ENCODE assay signal across 18 mouse cellular contexts in genomic region chr1:130941801-130942200, GRCm38 (mm10). TPM values are rescaled to one million over a fixed set of nuclear protein-coding genes. Genes with fewer than 3 reads are reported as not detected.
DNase-seq lines count a peak whose midpoint lies in the region; ATAC-seq and TF ChIP-seq lines count a peak whose summit lies in the region.
"Had no signal": no experiment of that assay in that cellular context is flagged by ENCODE, and none has a peak within 500 bp of the region (broad histone marks: within the 10 kb centered on the region; RNA-seq: fewer than 3 reads in every experiment).

No protein-coding gene starts in this region.

- no peak overlapping the region for H3K4me2 ChIP-seq in intestine, embryonic 15.5 days (replicated peaks)
- no peak overlapping the region for H3K4me2 ChIP-seq in intestine, postnatal 0 days (replicated peaks; ENCODE audit: low read depth)
- no peak overlapping the region for H3K4me2 ChIP-seq in limb, embryonic 11.5 days (ENCODE audit: low read depth, severe bottlenecking)
- no peak overlapping the region for H3K4me2 ChIP-seq in midbrain, embryonic 11.5 days
- H3K4me2 ChIP-seq: kidney, embryonic 15.5 days; midbrain, embryonic 12.5 days had no signal

- H3K4me3 ChIP-seq in intestine, embryonic 15.5 days (replicated peaks): no peak overlapping the region
- H3K4me3 ChIP-seq in intestine, postnatal 0 days (ENCODE audit: low read depth, low read length): no peak overlapping the region
- H3K4me3 ChIP-seq in limb, embryonic 11.5 days (ENCODE audit: low read depth, low read length): no peak overlapping the region
- H3K4me3 ChIP-seq in midbrain, embryonic 11.5 days (ENCODE audit: low read depth, low read length): no peak overlapping the region
- H3K4me3 ChIP-seq: heart, embryonic 10.5 days; kidney, embryonic 15.5 days; layer of hippocampus, adult 2 months; midbrain, embryonic 12.5 days; myocyte had no signal

- H3K27ac ChIP-seq in intestine, embryonic 15.5 days: no peak overlapping the region
- H3K27ac ChIP-seq in intestine, postnatal 0 days (ENCODE audit: low read depth, low read length): no peak overlapping the region
- H3K27ac ChIP-seq in limb, embryonic 11.5 days (replicated peaks; ENCODE audit: low read depth, low read length): no peak overlapping the region
- H3K27ac ChIP-seq in midbrain, embryonic 11.5 days (ENCODE audit: low read depth, low read length): no peak overlapping the region
- H3K27ac ChIP-seq: heart, embryonic 10.5 days; kidney, embryonic 15.5 days; layer of hippocampus, adult 2 months; midbrain, embryonic 12.5 days had no signal

- no peaks in the 10 kb centered on the region for H3K27me3 ChIP-seq in intestine, embryonic 15.5 days (replicated peaks)
- no peaks in the 10 kb centered on the region for H3K27me3 ChIP-seq in intestine, postnatal 0 days (replicated peaks; ENCODE audit: control insufficient read depth, insufficient read depth, low read length)
- no peaks in the 10 kb centered on the region for H3K27me3 ChIP-seq in limb, embryonic 11.5 days (ENCODE audit: control insufficient read depth, insufficient read depth, low read length)
- H3K27me3 ChIP-seq in midbrain, embryonic 11.5 days (ENCODE audit: control insufficient read depth, insufficient read depth, low read length): no peaks in the 10 kb centered on the region
- H3K27me3 ChIP-seq: CH12.LX; kidney, embryonic 15.5 days; midbrain, embryonic 12.5 days had no signal

- H3K36me3 ChIP-seq in intestine, embryonic 15.5 days: no peaks in the 10 kb centered on the region
- no peaks in the 10 kb centered on the region for H3K36me3 ChIP-seq in intestine, postnatal 0 days (ENCODE audit: control insufficient read depth, insufficient read depth)
- no peaks in the 10 kb centered on the region for H3K36me3 ChIP-seq in limb, embryonic 11.5 days (ENCODE audit: control insufficient read depth, insufficient read depth, low read length)
- no peaks in the 10 kb centered on the region for H3K36me3 ChIP-seq in midbrain, embryonic 11.5 days (ENCODE audit: control insufficient read depth, insufficient read depth, low read length)
- H3K36me3 ChIP-seq: heart, embryonic 10.5 days; kidney, embryonic 15.5 days; midbrain, embryonic 12.5 days had no signal

- peak; percentile 54 for DNase-seq in adrenal gland, postnatal 14 days
- no peak for DNase-seq in adrenal gland, postnatal 4 days (ENCODE audit: low spot score in 2 of 2)
- DNase-seq in embryo, embryonic 11 days: peak; percentile 44
- peak; percentile 40 for DNase-seq in limb, embryonic 11.5 days (ENCODE audit: low spot score)
- no peak for DNase-seq in midbrain, embryonic 11.5 days (ENCODE audit: low spot score, missing footprints)
- DNase-seq: heart, postnatal 14 days; liver; lung, adult 2 months had no signal

- TF ChIP-seq CTCF in intestine, postnatal 0 days (IDR thresholded peaks at IDR 0.05; ENCODE audit: low read depth): no peak

- H3K9ac ChIP-seq in intestine, embryonic 15.5 days: no peak overlapping the region
- H3K9ac ChIP-seq in intestine, postnatal 0 days (ENCODE audit: low read depth, low read length): no peak overlapping the region
- no peak overlapping the region for H3K9ac ChIP-seq in limb, embryonic 11.5 days (ENCODE audit: low read length)
- H3K9ac ChIP-seq in midbrain, embryonic 11.5 days (ENCODE audit: low read length): no peak overlapping the region
- H3K9ac ChIP-seq: kidney, embryonic 15.5 days; midbrain, embryonic 12.5 days had no signal

- ATAC-seq in intestine, embryonic 15.5 days: 0 out of 2 replicates have a peak, but pooled peaks have one; percentile 12
- no peak for ATAC-seq in intestine, postnatal 0 days
- ATAC-seq in limb, embryonic 11.5 days (ENCODE audit: insufficient number of reproducible peaks, low FRiP score, low TSS enrichment, low read depth): no peak
- ATAC-seq in erythroid progenitor cell, adult 5-6 weeks (replicated peaks; ENCODE audit: low FRiP score, poor library complexity, severe bottlenecking): no peak
- ATAC-seq in midbrain, embryonic 11.5 days (ENCODE audit: low FRiP score): no peak

- no peaks in the 10 kb centered on the region for H3K9me3 ChIP-seq in intestine, embryonic 15.5 days
- H3K9me3 ChIP-seq in intestine, postnatal 0 days (ENCODE audit: control insufficient read depth): no peaks in the 10 kb centered on the region
- no peaks in the 10 kb centered on the region for H3K9me3 ChIP-seq in limb, embryonic 11.5 days (ENCODE audit: control insufficient read depth, low read length)
- H3K9me3 ChIP-seq in midbrain, embryonic 11.5 days (ENCODE audit: control insufficient read depth, low read length): no peaks in the 10 kb centered on the region
- H3K9me3 ChIP-seq: heart, embryonic 10.5 days; kidney, embryonic 15.5 days; midbrain, embryonic 12.5 days had no signal

- 29% methylated on average over 3 of the region's 3 CpGs for WGBS in intestine, embryonic 15.5 days
- WGBS in intestine, postnatal 0 days: 58% methylated on average over 3 of the region's 3 CpGs
- WGBS in limb, embryonic 11.5 days: 8% methylated on average over 3 of the region's 3 CpGs
- WGBS in midbrain, embryonic 11.5 days: 76% methylated on average over 3 of the region's 3 CpGs

- H3K4me1 ChIP-seq in intestine, embryonic 15.5 days (replicated peaks): no peaks in the 10 kb centered on the region
- 0 out of 2 replicates have a peak, but pooled peaks cover 2% of the 10 kb centered on the region for H3K4me1 ChIP-seq in intestine, postnatal 0 days (replicated peaks; ENCODE audit: control insufficient read depth, insufficient read depth, low read length)
- peaks cover 10% of the 10 kb centered on the region for H3K4me1 ChIP-seq in limb, embryonic 11.5 days (ENCODE audit: control insufficient read depth, insufficient read depth, low read length)
- H3K4me1 ChIP-seq in midbrain, embryonic 11.5 days (ENCODE audit: control insufficient read depth, insufficient read depth, low read length): no peaks in the 10 kb centered on the region
- H3K4me1 ChIP-seq: midbrain, embryonic 12.5 days had no signal

RNA-seq across cellular contexts. Expression of gene Il19, which starts 1.9 kb away (rescaled TPM):
- not detected in 2 replicates for total RNA-seq in adrenal gland, postnatal 14 days (2021)
- not detected for total RNA-seq in adrenal gland, postnatal 4 days (2021)
- 0.20 and 0.33 TPM in 2 replicates for polyA plus RNA-seq in intestine, embryonic 15.5 days (2015; fragmentation: Nextera tagmentation; extraction: Ambion mirVana)
- not detected in 2 replicates for polyA plus RNA-seq in intestine, postnatal 0 days (2015; fragmentation: Nextera tagmentation; extraction: Ambion mirVana)
- polyA plus RNA-seq in limb, embryonic 11.5 days (2014; fragmentation: Nextera tagmentation; extraction: Ambion mirVana): not detected in 2 replicates
- not detected in 2 replicates for total RNA-seq in erythroid progenitor cell, adult 5-6 weeks (2015; ENCODE audit: low replicate concordance)
- total RNA-seq in erythroid progenitor cell, adult 5-6 weeks (2017; ENCODE audit: low replicate concordance): not detected in 2 replicates
- not detected in 2 replicates for polyA plus RNA-seq in midbrain, embryonic 11.5 days (2014; fragmentation: Nextera tagmentation; extraction: Ambion mirVana)
- total RNA-seq: heart, postnatal 14 days; layer of hippocampus, adult 2 months had no signal
- polyA plus RNA-seq: lung, adult 2 months; midbrain, embryonic 12.5 days had no signal

RNA-seq across cellular contexts. Expression of gene Il20, which starts 30.6 kb away (rescaled TPM):
- total RNA-seq in adrenal gland, postnatal 14 days (2021): not detected in 2 replicates
- total RNA-seq in adrenal gland, postnatal 4 days (2021): not detected
- not detected in 2 replicates for polyA plus RNA-seq in intestine, embryonic 15.5 days (2015; fragmentation: Nextera tagmentation; extraction: Ambion mirVana)
- not detected in 2 replicates for polyA plus RNA-seq in intestine, postnatal 0 days (2015; fragmentation: Nextera tagmentation; extraction: Ambion mirVana)
- not detected in 2 replicates for polyA plus RNA-seq in limb, embryonic 11.5 days (2014; fragmentation: Nextera tagmentation; extraction: Ambion mirVana)
- not detected in 2 replicates for total RNA-seq in erythroid progenitor cell, adult 5-6 weeks (2015; ENCODE audit: low replicate concordance)
- total RNA-seq in erythroid progenitor cell, adult 5-6 weeks (2017; ENCODE audit: low replicate concordance): not detected in 2 replicates
- polyA plus RNA-seq in midbrain, embryonic 11.5 days (2014; fragmentation: Nextera tagmentation; extraction: Ambion mirVana): not detected in 2 replicates
- total RNA-seq: CH12.LX; gastrocnemius, adult 8-10 months; heart, postnatal 14 days; layer of hippocampus, adult 2 months had no signal
- polyA plus RNA-seq: heart, embryonic 10.5 days; kidney, embryonic 15.5 days; lung, adult 2 months; midbrain, embryonic 12.5 days; myocyte had no signal

RNA-seq across cellular contexts. Expression of gene Il24, which starts 54.5 kb away (rescaled TPM):
- not detected in 2 replicates for total RNA-seq in adrenal gland, postnatal 14 days (2021)
- not detected for total RNA-seq in adrenal gland, postnatal 4 days (2021)
- polyA plus RNA-seq in intestine, embryonic 15.5 days (2015; fragmentation: Nextera tagmentation; extraction: Ambion mirVana): not detected in 2 replicates
- not detected in 2 replicates for polyA plus RNA-seq in intestine, postnatal 0 days (2015; fragmentation: Nextera tagmentation; extraction: Ambion mirVana)
- not detected in 2 replicates for polyA plus RNA-seq in limb, embryonic 11.5 days (2014; fragmentation: Nextera tagmentation; extraction: Ambion mirVana)
- not detected in 2 replicates for total RNA-seq in erythroid progenitor cell, adult 5-6 weeks (2015; ENCODE audit: low replicate concordance)
- total RNA-seq in erythroid progenitor cell, adult 5-6 weeks (2017; ENCODE audit: low replicate concordance): not detected in 2 replicates
- polyA plus RNA-seq in midbrain, embryonic 11.5 days (2014; fragmentation: Nextera tagmentation; extraction: Ambion mirVana): not detected in 2 replicates
- total RNA-seq: CH12.LX; gastrocnemius, adult 8-10 months; heart, postnatal 14 days; layer of hippocampus, adult 2 months had no signal
- polyA plus RNA-seq: heart, embryonic 10.5 days; lung, adult 2 months; midbrain, embryonic 12.5 days; myocyte had no signal

Comparison
In these comparisons a context has a peak if more than half of its experiments do, and no peak if none do; other contexts are left out.
1. DNase-seq: peak in adrenal gland, postnatal 14 days (single experiment), embryo, embryonic 11 days (single experiment) and limb, embryonic 11.5 days (single experiment); none in adrenal gland, postnatal 4 days (0 of 2) and midbrain, embryonic 11.5 days (single experiment).